Mouse (Mus musculus) forebrain, embryonic 15.5 days (tissue): ENCODE measurements around the gene 2210408I21Rik. TPM values are rescaled to one million over a fixed set of nuclear protein-coding genes. Genes with fewer than 3 reads are reported as not detected.
A peak's percentile ranks its signal among the peaks of the same experiment; 100 is the strongest.

ENCODE experiments used
- ATAC-seq: fragments of 200-750 bp; cut with Nextera tagmentation; replicated peaks from 2 replicates; pipeline ENCODE4 v1.8.0; 2017; ENCODE audit warnings: mild to moderate bottlenecking, moderate TSS enrichment, moderate library complexity
- H3K27ac ChIP-seq: fragments of 300-500 bp; sonication (generic); replicated peaks from 2 replicates; pipeline ENCODE4 v1.5.1; 2015; ENCODE audit warnings: mild to moderate bottlenecking, inconsistent platforms
- H3K27me3 ChIP-seq: fragments of 300-500 bp; sonication (generic); 2 replicates; pipeline ENCODE4 v1.6.1; 2015; ENCODE audit warnings: inconsistent platforms
- H3K36me3 ChIP-seq: fragments of 300-500 bp; sonication (generic); 2 replicates; pipeline ENCODE4 v1.6.1; 2015; ENCODE audit warnings: mild to moderate bottlenecking, inconsistent platforms
- H3K4me1 ChIP-seq: fragments of 300-500 bp; sonication (generic); 2 replicates; pipeline ENCODE4 v1.6.1; 2015; ENCODE audit warnings: inconsistent platforms
- H3K4me2 ChIP-seq: fragments of 300-500 bp; sonication (generic); replicated peaks from 2 replicates; pipeline ENCODE4 v1.6.1; 2015; ENCODE audit warnings: mild to moderate bottlenecking, inconsistent platforms
- H3K4me3 ChIP-seq: fragments of 300-500 bp; sonication (generic); 2 replicates; pipeline ENCODE4 v1.5.1; 2015; ENCODE audit warnings: mild to moderate bottlenecking, inconsistent platforms
- H3K9ac ChIP-seq: fragments of 300-500 bp; sonication (generic); replicated peaks from 2 replicates; pipeline ENCODE4 v1.6.1; 2015; ENCODE audit warnings: mild to moderate bottlenecking, inconsistent platforms
- H3K9me3 ChIP-seq: fragments of 300-500 bp; sonication (generic); 2 replicates; pipeline ENCODE4 v1.6.1; 2016; ENCODE audit warnings: inconsistent platforms
- WGBS: fragments of 180-500 bp; shearing (Covaris S2); methylation state at CpG from one replicate; pipeline ENCODE4 v1.1.7; 2015; ENCODE audit warnings: mixed read lengths; 5-methylcytosine and 5-hydroxymethylcytosine counted together
- polyA plus RNA-seq: library from polyadenylated mRNA; unstranded; fragments of >200 nt; fragmentation: Nextera tagmentation; extraction: Ambion mirVana; gene quantifications from 2 replicates; pipeline ENCODE4 v1.2.1, GENCODE M21; 2015

Gene 2210408I21Rik
- polyA plus RNA-seq, 1 experiment from 2014 or later: 14.3 TPM

DNA sequence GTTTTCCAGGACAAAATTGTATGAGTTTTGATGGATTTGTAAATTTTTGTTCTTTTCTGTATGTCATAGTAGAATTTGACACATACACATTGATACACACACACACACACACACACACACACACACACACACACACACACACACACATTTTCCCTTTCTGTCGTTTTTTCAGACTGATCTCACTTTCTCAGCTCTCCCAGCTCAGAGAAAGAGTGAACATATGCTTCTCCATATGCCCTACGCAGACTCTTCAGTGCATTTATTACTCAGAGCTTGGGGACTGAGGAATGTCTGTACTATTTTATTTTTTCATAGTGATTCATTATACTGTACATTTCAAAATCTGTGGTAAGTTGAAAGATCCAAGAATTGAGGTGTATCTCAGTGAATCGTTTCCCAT is 160.2 kb downstream of the 2210408I21Rik start:
- H3K9ac ChIP-seq: no peak overlapping the region
- H3K4me3 ChIP-seq: no peak overlapping the region
- no peaks in the 10 kb centered on the region for H3K4me1 ChIP-seq
- H3K4me2 ChIP-seq: no peak overlapping the region
- WGBS: 65% methylated on average over 3 of the region's 3 CpGs
- no peaks in the 10 kb centered on the region for H3K9me3 ChIP-seq
- H3K36me3 ChIP-seq: no peaks in the 10 kb centered on the region
- H3K27ac ChIP-seq: no peak overlapping the region
- peak; percentile 97 for ATAC-seq
- no peaks in the 10 kb centered on the region for H3K27me3 ChIP-seq

DNA sequence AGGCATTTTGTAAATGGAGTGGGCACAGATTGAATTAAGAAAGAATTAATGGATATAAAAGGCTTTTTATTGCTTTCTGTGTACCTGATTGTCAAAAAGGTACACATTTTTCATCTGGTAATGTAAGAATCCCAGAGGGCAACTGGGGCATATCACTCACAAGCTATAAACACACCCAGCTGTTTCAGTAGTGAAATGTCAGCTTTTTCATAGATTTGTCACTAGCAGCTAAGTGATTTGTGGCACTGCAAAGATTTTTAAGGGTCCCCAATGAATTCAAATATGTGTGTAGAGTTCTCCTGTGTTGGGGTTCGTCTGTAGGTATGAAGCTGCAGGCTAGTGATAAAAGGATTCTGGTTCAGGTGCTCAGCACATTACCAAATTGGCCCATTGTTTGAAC is 188.8 kb downstream of the 2210408I21Rik start:
- H3K27me3 ChIP-seq: no peaks in the 10 kb centered on the region
- H3K4me3 ChIP-seq: no peak overlapping the region
- WGBS: 80% methylated on average over 1 of the region's 1 CpGs
- no peak for ATAC-seq
- H3K9me3 ChIP-seq: no peaks in the 10 kb centered on the region
- H3K9ac ChIP-seq: no peak overlapping the region
- H3K27ac ChIP-seq: no peak overlapping the region
- H3K36me3 ChIP-seq: no peaks in the 10 kb centered on the region
- H3K4me2 ChIP-seq: no peak overlapping the region
- H3K4me1 ChIP-seq: no peaks in the 10 kb centered on the region

DNA sequence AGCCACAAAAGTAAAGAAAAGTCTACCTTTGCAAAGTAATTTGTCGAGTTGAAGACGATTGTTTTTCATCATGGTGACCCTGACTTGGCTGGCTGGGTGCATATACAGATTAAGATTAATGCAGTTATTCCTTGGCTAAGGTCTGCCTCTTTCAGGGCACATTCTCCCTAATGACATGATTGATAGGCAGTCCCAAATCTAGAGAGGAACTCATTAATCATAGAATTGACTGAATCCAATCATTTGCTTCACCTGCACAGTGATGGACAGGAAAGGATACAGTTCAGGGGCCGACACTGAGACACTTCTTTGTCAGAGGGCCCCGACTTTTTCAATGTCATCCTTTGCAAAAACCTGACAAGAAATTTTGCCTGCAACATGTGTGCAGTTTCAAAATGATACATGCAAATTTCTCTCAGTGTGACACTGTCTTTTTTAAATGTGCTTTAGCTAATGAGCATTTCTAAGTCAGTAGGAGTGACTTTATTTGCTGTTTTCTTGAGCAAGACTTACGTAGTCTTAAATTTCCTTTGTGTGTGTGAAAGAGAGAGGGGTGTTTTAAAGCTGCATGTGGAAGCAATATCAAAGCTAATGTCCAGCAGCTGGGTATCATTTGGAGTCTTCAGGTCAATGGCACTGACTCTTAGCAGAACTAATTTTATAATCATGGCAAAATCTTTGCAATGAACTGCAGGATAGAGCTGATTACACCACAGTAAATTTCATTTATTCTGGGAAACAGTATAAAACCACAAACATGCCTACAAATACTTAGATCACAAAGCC is 191.0 kb downstream of the 2210408I21Rik start:
- Histone ChIP-seq H3K27me3 (no peaks in the 10 kb centered on the region), H3K36me3 (no peaks in the 10 kb centered on the region), H3K9ac (no peak overlapping the region), H3K27ac (no peak overlapping the region), H3K4me2 (no peak overlapping the region), H3K4me1 (no peaks in the 10 kb centered on the region), H3K9me3 (no peaks in the 10 kb centered on the region), H3K4me3 (no peak overlapping the region)
- ATAC-seq: no peak
- WGBS: 66% methylated on average over 5 of the region's 5 CpGs

DNA sequence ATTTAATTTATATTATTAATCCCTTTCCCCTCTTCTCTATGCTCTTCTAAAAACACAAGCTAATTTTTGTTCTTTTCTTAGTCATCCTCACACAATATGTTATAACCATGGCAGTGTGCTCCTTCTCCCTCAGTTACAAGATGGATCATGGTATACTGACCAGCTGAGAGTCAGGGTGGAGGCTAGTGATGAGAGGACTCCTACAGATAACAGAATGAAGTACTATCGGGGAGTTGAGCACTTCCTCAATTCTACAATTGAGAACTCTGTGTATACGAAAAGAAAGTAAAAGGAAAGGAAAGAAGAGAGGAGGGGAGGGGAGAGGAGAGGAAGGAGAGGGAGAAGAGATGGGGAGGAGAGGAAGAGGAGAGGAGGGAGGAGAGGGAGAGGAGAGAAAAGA is 206.8 kb downstream of the 2210408I21Rik start:
- WGBS: 87% methylated on average over 2 of the region's 2 CpGs
- no peak overlapping the region for H3K4me3 ChIP-seq
- no peak overlapping the region for H3K27ac ChIP-seq
- H3K4me1 ChIP-seq: no peaks in the 10 kb centered on the region
- no peaks in the 10 kb centered on the region for H3K27me3 ChIP-seq
- no peak overlapping the region for H3K4me2 ChIP-seq
- no peak for ATAC-seq
- H3K9ac ChIP-seq: no peak overlapping the region
- no peaks in the 10 kb centered on the region for H3K9me3 ChIP-seq
- H3K36me3 ChIP-seq: no peaks in the 10 kb centered on the region

DNA sequence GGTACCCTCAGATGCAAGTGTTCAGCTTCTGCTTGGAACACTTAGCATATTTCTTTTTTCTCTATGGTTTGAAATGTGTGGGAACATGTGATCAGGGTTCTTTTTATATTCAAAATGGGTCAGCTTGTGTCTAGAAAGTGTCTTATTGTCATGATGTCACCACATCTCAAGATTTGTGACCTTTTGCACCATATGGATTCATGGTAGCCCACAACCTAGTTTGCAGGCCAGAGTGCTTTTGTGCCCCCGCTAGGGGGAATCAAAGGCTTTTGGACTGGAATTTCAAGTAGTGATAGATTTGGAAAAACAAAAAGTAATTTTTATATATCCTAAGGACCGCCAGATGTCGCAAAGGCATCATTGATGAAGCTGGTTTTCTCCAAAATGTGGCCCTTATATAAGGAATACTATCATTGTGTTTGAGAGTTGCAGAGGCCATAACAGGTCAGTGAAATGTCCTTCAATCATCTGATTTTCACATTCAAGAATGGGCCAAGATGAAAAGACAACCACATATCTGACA is 250.2 kb downstream of the 2210408I21Rik start:
- Histone ChIP-seq H3K36me3 (no peaks in the 10 kb centered on the region), H3K27ac (no peak overlapping the region), H3K27me3 (no peaks in the 10 kb centered on the region), H3K9me3 (no peaks in the 10 kb centered on the region), H3K4me2 (no peak overlapping the region), H3K4me1 (peaks cover 8% of the 10 kb centered on the region; the same call in 1 of the 2 replicates), H3K9ac (no peak overlapping the region), H3K4me3 (no peak overlapping the region)
- WGBS: 76% methylated on average over 3 of the region's 3 CpGs
- ATAC-seq: no peak; the same call in 1 of the 2 replicates

DNA sequence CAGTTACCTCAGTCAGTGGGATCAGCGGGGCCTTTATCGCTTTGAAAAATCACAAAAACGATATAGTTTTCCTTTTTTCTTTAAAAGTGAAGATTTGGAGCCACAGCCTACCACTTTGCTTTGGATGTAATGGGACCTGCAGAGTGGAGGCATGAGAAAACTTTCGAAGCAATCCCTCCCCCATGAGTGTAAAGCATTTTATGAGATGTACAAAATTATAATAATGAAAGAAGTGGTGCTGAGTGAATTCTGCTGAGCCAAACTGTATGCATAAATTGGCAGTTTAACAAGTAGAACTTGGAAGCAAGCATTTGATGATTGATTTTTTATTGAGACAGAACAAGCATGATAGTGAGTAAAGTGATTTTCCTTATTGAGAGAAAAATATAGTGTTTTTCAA is 250.7 kb downstream of the 2210408I21Rik start:
- H3K4me1 ChIP-seq: peaks cover 8% of the 10 kb centered on the region; the same call in 1 of the 2 replicates
- H3K27ac ChIP-seq: no peak overlapping the region
- ATAC-seq: no peak
- 77% methylated on average over 4 of the region's 4 CpGs for WGBS
- H3K4me3 ChIP-seq: no peak overlapping the region
- H3K36me3 ChIP-seq: no peaks in the 10 kb centered on the region
- no peaks in the 10 kb centered on the region for H3K27me3 ChIP-seq
- no peaks in the 10 kb centered on the region for H3K9me3 ChIP-seq
- H3K9ac ChIP-seq: no peak overlapping the region
- H3K4me2 ChIP-seq: no peak overlapping the region

DNA sequence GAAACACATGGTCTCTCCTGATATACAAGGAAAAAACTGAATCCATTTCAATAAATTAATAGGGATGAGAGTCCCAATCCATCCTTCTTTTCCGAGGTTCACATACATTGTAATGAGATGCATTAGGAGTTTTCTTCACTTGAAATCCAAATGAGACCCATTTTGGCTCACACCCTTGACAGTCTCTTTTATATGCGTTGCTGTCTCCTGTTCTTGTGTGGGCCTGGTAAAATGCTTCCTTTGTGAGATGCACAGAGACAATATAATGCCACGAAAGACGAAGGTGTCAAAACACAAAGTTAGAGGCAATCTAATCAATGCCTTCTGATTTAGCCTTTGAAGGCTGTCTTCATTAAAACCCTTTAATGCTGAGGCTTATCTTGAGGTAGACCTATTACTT is 252.8 kb downstream of the 2210408I21Rik start:
- WGBS: 14% methylated on average over 4 of the region's 4 CpGs

DNA sequence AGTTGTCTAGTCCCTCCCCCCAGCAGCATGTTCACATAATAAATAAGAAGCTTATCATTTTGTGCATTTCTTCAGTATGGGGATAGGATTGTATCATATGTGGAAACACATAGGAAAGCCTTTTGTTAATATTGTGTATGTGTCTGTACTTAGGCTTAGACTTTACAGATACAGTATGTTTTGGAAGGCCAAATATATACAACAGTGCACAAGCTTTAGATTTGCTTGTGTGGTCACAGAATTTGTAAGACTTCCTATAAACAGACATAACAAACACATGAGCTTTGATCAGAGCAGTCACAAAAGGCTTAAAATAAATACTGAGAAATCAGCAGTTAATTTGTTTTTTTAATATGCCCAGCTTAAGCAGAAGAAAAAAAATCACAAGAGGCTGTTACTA is 253.9 kb downstream of the 2210408I21Rik start:
- Histone ChIP-seq H3K4me3 (no peak overlapping the region), H3K9me3 (no peaks in the 10 kb centered on the region), H3K36me3 (no peaks in the 10 kb centered on the region), H3K27me3 (no peaks in the 10 kb centered on the region), H3K4me2 (no peak overlapping the region), H3K9ac (no peak overlapping the region), H3K27ac (no peak overlapping the region), H3K4me1 (peaks cover 8% of the 10 kb centered on the region; the same call in 1 of the 2 replicates)
- ATAC-seq: no peak

More for the DNA sequence above, 252.8 kb downstream of the 2210408I21Rik start:
- no peaks in the 10 kb centered on the region for H3K27me3 ChIP-seq
- peak overlapping the region; percentile 46; the same call in 1 of the 2 replicates for H3K27ac ChIP-seq
- H3K4me1 ChIP-seq: peaks cover 8% of the 10 kb centered on the region; the same call in 1 of the 2 replicates
- ATAC-seq: peak; percentile 33
- no peaks in the 10 kb centered on the region for H3K36me3 ChIP-seq
- H3K9me3 ChIP-seq: no peaks in the 10 kb centered on the region
- no peak overlapping the region for H3K4me2 ChIP-seq
- no peak overlapping the region for H3K4me3 ChIP-seq
- no peak overlapping the region for H3K9ac ChIP-seq

DNA sequence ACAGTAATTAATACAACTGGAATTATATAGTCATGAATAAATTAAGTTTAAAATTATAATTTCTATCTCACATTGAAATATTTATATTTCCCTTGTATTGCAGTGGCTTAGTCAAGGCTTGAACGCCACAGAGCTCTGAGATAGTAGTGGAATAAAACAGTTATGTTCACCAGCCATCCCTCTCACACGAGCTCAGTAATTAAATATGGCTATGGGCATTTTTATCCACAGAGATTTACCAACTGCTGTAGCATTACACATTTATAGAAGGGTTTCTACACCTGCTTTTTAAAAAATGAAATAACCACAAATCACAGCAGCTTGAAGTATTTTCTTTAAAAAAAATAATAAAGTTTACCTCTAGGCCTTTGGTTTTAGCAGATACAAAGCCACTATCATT is 261.0 kb downstream of the 2210408I21Rik start:
- peaks cover 18% of the 10 kb centered on the region for H3K4me1 ChIP-seq
- no peak overlapping the region for H3K4me2 ChIP-seq
- no peak overlapping the region for H3K4me3 ChIP-seq
- H3K9me3 ChIP-seq: no peaks in the 10 kb centered on the region
- H3K27me3 ChIP-seq: no peaks in the 10 kb centered on the region
- 42% methylated on average over 2 of the region's 2 CpGs for WGBS
- no peak overlapping the region for H3K9ac ChIP-seq
- peak; percentile 46 for ATAC-seq
- H3K36me3 ChIP-seq: no peaks in the 10 kb centered on the region
- peak overlapping the region; percentile 82 for H3K27ac ChIP-seq

DNA sequence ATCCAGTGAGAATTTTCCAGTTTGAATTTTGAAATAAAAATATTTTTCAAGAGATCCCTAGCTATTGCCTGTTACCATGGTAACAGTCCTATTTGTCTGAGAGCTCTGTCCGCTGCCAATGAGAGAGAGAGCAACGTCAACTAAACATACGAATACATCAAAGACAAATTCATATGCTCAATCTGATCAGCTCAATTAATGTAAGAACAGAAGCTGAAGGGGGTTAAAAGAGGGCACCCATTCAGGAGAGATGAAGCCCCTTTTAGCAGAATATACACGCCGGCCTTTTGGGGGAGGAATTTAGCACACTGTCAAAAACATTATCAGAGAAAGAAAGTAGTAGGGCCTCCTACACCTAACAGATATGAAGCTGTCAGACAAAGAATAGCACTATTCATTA is 261.6 kb downstream of the 2210408I21Rik start:
- no peaks in the 10 kb centered on the region for H3K9me3 ChIP-seq
- peaks cover 18% of the 10 kb centered on the region for H3K4me1 ChIP-seq
- 10% methylated on average over 5 of the region's 5 CpGs for WGBS
- no peaks in the 10 kb centered on the region for H3K27me3 ChIP-seq
- peak; percentile 90 for ATAC-seq
- H3K4me3 ChIP-seq: no peak overlapping the region
- peak overlapping the region; percentile 23; the same call in 1 of the 2 replicates for H3K4me2 ChIP-seq
- no peaks in the 10 kb centered on the region for H3K36me3 ChIP-seq
- peak overlapping the region; percentile 13; the same call in 1 of the 2 replicates for H3K9ac ChIP-seq
- peak overlapping the region; percentile 82 for H3K27ac ChIP-seq

DNA sequence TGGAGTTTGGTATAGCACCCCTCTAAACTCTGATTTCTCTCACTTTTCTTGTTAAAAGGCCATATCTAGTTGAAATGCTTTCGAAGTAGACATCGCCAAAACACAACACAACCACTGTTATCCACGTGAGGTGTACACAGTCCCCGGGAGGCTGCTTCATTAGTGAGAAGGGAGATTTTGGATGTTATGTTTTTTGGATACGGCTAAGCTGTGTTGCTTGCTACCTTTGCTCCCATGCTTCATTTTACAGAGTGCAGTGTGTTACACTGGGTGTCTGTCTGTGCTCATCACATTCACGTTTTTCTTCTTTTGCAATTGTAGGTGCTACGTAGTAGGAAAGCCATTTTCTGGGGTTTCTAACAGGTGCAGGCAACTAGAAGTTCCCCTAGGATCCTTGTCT is 262.3 kb downstream of the 2210408I21Rik start:
- H3K4me2 ChIP-seq: peak overlapping the region; percentile 23; the same call in 1 of the 2 replicates
- H3K27me3 ChIP-seq: no peaks in the 10 kb centered on the region
- H3K4me1 ChIP-seq: peaks cover 18% of the 10 kb centered on the region
- peak overlapping the region; percentile 82 for H3K27ac ChIP-seq
- H3K4me3 ChIP-seq: no peak overlapping the region
- WGBS: 49% methylated on average over 7 of the region's 7 CpGs
- H3K9ac ChIP-seq: no peak overlapping the region; the same call in 1 of the 2 replicates
- peak; percentile 57 for ATAC-seq
- H3K36me3 ChIP-seq: no peaks in the 10 kb centered on the region
- no peaks in the 10 kb centered on the region for H3K9me3 ChIP-seq

DNA sequence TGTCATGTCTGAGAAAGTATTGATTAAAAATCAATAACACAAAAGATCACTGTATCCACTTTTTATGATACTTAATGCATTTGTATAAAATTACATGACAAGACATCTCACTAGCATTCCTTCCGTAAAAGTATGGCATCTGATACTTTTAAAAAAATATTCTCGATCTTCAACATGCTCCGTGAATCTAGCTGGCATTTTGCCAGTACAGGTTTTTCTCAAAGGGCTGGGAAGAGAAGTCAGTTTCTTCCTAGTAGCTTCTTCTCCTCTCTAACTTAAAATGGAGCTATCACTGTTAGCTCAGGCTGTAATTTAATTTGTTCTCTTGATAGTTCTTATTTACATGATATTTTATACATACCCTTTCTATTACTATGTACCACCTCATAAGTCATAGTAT is 263.1 kb downstream of the 2210408I21Rik start:
- no peaks in the 10 kb centered on the region for H3K36me3 ChIP-seq
- no peak overlapping the region for H3K4me3 ChIP-seq
- H3K4me1 ChIP-seq: peaks cover 18% of the 10 kb centered on the region
- 61% methylated on average over 3 of the region's 3 CpGs for WGBS
- no peak for ATAC-seq
- H3K27me3 ChIP-seq: no peaks in the 10 kb centered on the region
- H3K4me2 ChIP-seq: no peak overlapping the region
- H3K9ac ChIP-seq: no peak overlapping the region; the same call in 1 of the 2 replicates
- H3K27ac ChIP-seq: peak overlapping the region; percentile 82
- H3K9me3 ChIP-seq: no peaks in the 10 kb centered on the region
